Mouse (Mus musculus): Measurements from ENCODE around the gene Sec61a1. TPM values are rescaled to one million over a fixed set of nuclear protein-coding genes. Genes with fewer than 3 reads are reported as not detected.

The Sec61a1 gene
- polyA plus RNA-seq, 1 experiment, result 195 TPM

- TF ChIP-seq POLR2A (IDR thresholded peaks at IDR 0.05; ENCODE audit: borderline replicate concordance, extremely low read depth, low read depth, low read length) (no peak), CTCF (IDR thresholded peaks at IDR 0.05; ENCODE audit: insufficient read depth, low read length) (no peak)
- Histone ChIP-seq H3K4me1 (ENCODE audit: control insufficient read depth, insufficient read depth, low read length) (peaks cover 20% of the 10 kb centered on the region), H3K4me3 (replicated peaks; ENCODE audit: extremely low read depth, low read depth, low read length) (no peak overlapping the region)
- WGBS, result 50% methylated on average over 7 of the region's 7 CpGs
- DNase-seq, result peak; percentile 34
Observed at GRCm38 (mm10) chr6:88483111-88483510, 35.6 kb downstream of the Sec61a1 start.

- peaks cover 16% of the 10 kb centered on the region for H3K4me1 ChIP-seq (ENCODE audit: control insufficient read depth, insufficient read depth, low read length)
- TF ChIP-seq POLR2A (IDR thresholded peaks at IDR 0.05; ENCODE audit: borderline replicate concordance, extremely low read depth, low read depth, low read length) (no peak), CTCF (IDR thresholded peaks at IDR 0.05; ENCODE audit: insufficient read depth, low read length) (no peak)
- DNase-seq, result no peak
- WGBS, result 56% methylated on average over 6 of the region's 6 CpGs
- H3K4me3 ChIP-seq (replicated peaks; ENCODE audit: extremely low read depth, low read depth, low read length), result no peak overlapping the region
Observed at GRCm38 (mm10) chr6:88480421-88480820, 38.3 kb downstream of the Sec61a1 start.

- TF ChIP-seq CTCF (IDR thresholded peaks at IDR 0.05; ENCODE audit: insufficient read depth, low read length) (no peak), POLR2A (IDR thresholded peaks at IDR 0.05; ENCODE audit: borderline replicate concordance, extremely low read depth, low read depth, low read length) (no peak)
- Histone ChIP-seq H3K4me3 (replicated peaks; ENCODE audit: extremely low read depth, low read depth, low read length) (no peak overlapping the region), H3K4me1 (ENCODE audit: control insufficient read depth, insufficient read depth, low read length) (peaks cover 4% of the 10 kb centered on the region; the same call in 1 of the 2 replicates)
- 68% methylated on average over 6 of the region's 6 CpGs for WGBS
- DNase-seq, result no peak
Observed at GRCm38 (mm10) chr6:88469878-88470277, 48.8 kb downstream of the Sec61a1 start.

- under 1% methylated on average over 42 of the region's 42 CpGs for WGBS
- Histone ChIP-seq H3K4me3 (replicated peaks; ENCODE audit: extremely low read depth, low read depth, low read length) (peak within 1 kb of the TSS; percentile 74), H3K4me1 (ENCODE audit: control insufficient read depth, insufficient read depth, low read length) (peaks cover 4% of the 10 kb centered on the region; the same call in 1 of the 2 replicates)
- DNase-seq, result peak; percentile 88
- TF ChIP-seq POLR2A (IDR thresholded peaks at IDR 0.05; ENCODE audit: borderline replicate concordance, extremely low read depth, low read depth, low read length), result peak; percentile 45; the same call in 1 of the 2 replicates
- no peak for TF ChIP-seq CTCF (IDR thresholded peaks at IDR 0.05; ENCODE audit: insufficient read depth, low read length)
Observed at GRCm38 (mm10) chr6:88465181-88465920, 53.4 kb downstream of the Sec61a1 start, which contains the start of gene Ruvbl1. Gene Ruvbl1 (plus strand): TSS chr6:88465409.

GRCm38 (mm10) chr6:88454545-88454944, 64.2 kb downstream of the Sec61a1 start:
- 61% methylated on average over 2 of the region's 2 CpGs for WGBS
- Histone ChIP-seq H3K4me3 (replicated peaks; ENCODE audit: extremely low read depth, low read depth, low read length) (no peak overlapping the region), H3K4me1 (ENCODE audit: control insufficient read depth, insufficient read depth, low read length) (no peaks in the 10 kb centered on the region)
- TF ChIP-seq CTCF (IDR thresholded peaks at IDR 0.05; ENCODE audit: insufficient read depth, low read length) (no peak), POLR2A (IDR thresholded peaks at IDR 0.05; ENCODE audit: borderline replicate concordance, extremely low read depth, low read depth, low read length) (no peak)
- DNase-seq, result no peak

Other genes starting within 250 kb of the Sec61a1 start
- 14.0 and 16.9 TPM in 2 replicates for gene Eefsec, start 72.4 kb downstream of the Sec61a1 start, polyA plus RNA-seq (2012; rRNA removed)
- gene Ruvbl1, start 53.5 kb downstream of the Sec61a1 start, polyA plus RNA-seq (2012; rRNA removed), result 18.2 and 22.4 TPM in 2 replicates
- 0.16 and 1.8 TPM in 2 replicates for gene Kbtbd12, start 119.0 kb upstream of the Sec61a1 start, polyA plus RNA-seq (2012; rRNA removed)
- 110 and 128 TPM in 2 replicates for gene Mgll, start 205.5 kb upstream of the Sec61a1 start, polyA plus RNA-seq (2012; rRNA removed)

All from lung, adult 2 months (tissue).